Mouse (Mus musculus) liver, embryonic 14.5 days (tissue): Measurements from ENCODE around the gene Sash1. TPM values are rescaled to one million over a fixed set of nuclear protein-coding genes. Genes with fewer than 3 reads are reported as not detected.

Source experiments
- ATAC-seq: fragments of 200-750 bp; cut with Nextera tagmentation; 2 replicates; pipeline ENCODE4 v1.8.0; 2017; ENCODE audit warnings: moderate number of reproducible peaks, mild to moderate bottlenecking, moderate library complexity; ENCODE audit not compliant: insufficient read depth
- DNase-seq, 3 experiments: peaks; one replicate each; pipeline ENCODE4 v3.0.0-alpha.2; 2012 to 2013; ENCODE audit warnings: low read depth in 3 of 3, low spot score in 3 of 3
- H3K27ac ChIP-seq: fragments of 300-500 bp; sonication (generic); 2 replicates; pipeline ENCODE4 v1.5.1; 2014; ENCODE audit warnings: moderate library complexity, mild to moderate bottlenecking, control low read depth, inconsistent platforms
- H3K27me3 ChIP-seq: fragments of 300-500 bp; sonication (generic); 2 replicates; pipeline ENCODE4 v1.6.1; 2014; ENCODE audit warnings: mild to moderate bottlenecking, low read length, moderate library complexity; ENCODE audit not compliant: control insufficient read depth, insufficient read depth
- H3K36me3 ChIP-seq: fragments of 300-500 bp; sonication (generic); replicated peaks from 2 replicates; pipeline ENCODE4 v1.6.1; 2014; ENCODE audit warnings: low read depth; ENCODE audit not compliant: control insufficient read depth, insufficient read depth
- H3K4me1 ChIP-seq, 2 experiments: fragments of 200-500 bp in 1 of 2; fragments of 300-500 bp in 1 of 2; sonication (generic) in 1 of 2; replicated peaks; 2 replicates each; pipeline ENCODE4 v1.6.1; 2012 to 2014; ENCODE audit warnings: antibody characterized with exemption in 1 of 2, inconsistent platforms in 1 of 2, low read length in 1 of 2; ENCODE audit not compliant: control insufficient read depth in 2 of 2, insufficient read depth in 2 of 2
- H3K4me2 ChIP-seq: fragments of 300-500 bp; sonication (generic); 2 replicates; pipeline ENCODE4 v1.6.1; 2014; ENCODE audit warnings: low read depth, mild to moderate bottlenecking, control low read depth, moderate library complexity
- H3K4me3 ChIP-seq, 2 experiments: fragments of 200-500 bp in 1 of 2; fragments of 300-500 bp in 1 of 2; sonication (generic) in 1 of 2; 2 replicates each; pipeline ENCODE4 v1.5.1; 2012 to 2014; ENCODE audit warnings: low read depth in 2 of 2, low read length in 2 of 2, mild to moderate bottlenecking in 2 of 2, control low read depth in 1 of 2, inconsistent platforms in 1 of 2, moderate library complexity in 1 of 2; ENCODE audit not compliant: insufficient read depth in 1 of 2
- H3K9ac ChIP-seq: fragments of 300-500 bp; sonication (generic); replicated peaks from 2 replicates; pipeline ENCODE4 v1.6.1; 2014; ENCODE audit warnings: mild to moderate bottlenecking, control low read depth, moderate library complexity
- H3K9me3 ChIP-seq: fragments of 300-500 bp; sonication (generic); 2 replicates; pipeline ENCODE4 v1.6.1; 2016; ENCODE audit warnings: low read length, mixed read lengths; ENCODE audit not compliant: control insufficient read depth
- CTCF ChIP-seq: IDR thresholded peaks from 2 replicates; pipeline ENCODE4 v1.5.1; 2016; ENCODE audit warnings: antibody characterized with exemption, low read depth, control low read depth
- EP300 ChIP-seq: IDR thresholded peaks from 2 replicates; pipeline ENCODE4 v1.6.1; 2016; ENCODE audit warnings: antibody characterized with exemption, low read depth
- WGBS: fragments of 180-500 bp; shearing (Covaris S2); extraction: QIAGEN DNeasy Blood & Tissue Kit; methylation state at CpG from one replicate; pipeline ENCODE4 v1.1.7; 2014; ENCODE audit not compliant: insufficient replicate concordance; 5-methylcytosine and 5-hydroxymethylcytosine counted together
- polyA plus RNA-seq, 2 experiments: library from polyadenylated mRNA; depleted of rRNA in 1 of 2; stranded (reverse) in 1 of 2; unstranded in 1 of 2; fragments of >200 nt; fragmentation: Nextera tagmentation in 1 of 2; extraction: Ambion mirVana in 1 of 2; gene quantifications; 2 replicates each; pipeline versions ENCODE4 v1.2.1 to v1.2.3; 2012 to 2014

The Sash1 gene
- polyA plus RNA-seq, 2 experiments, result 0.32 to 1.4 TPM

DNA sequence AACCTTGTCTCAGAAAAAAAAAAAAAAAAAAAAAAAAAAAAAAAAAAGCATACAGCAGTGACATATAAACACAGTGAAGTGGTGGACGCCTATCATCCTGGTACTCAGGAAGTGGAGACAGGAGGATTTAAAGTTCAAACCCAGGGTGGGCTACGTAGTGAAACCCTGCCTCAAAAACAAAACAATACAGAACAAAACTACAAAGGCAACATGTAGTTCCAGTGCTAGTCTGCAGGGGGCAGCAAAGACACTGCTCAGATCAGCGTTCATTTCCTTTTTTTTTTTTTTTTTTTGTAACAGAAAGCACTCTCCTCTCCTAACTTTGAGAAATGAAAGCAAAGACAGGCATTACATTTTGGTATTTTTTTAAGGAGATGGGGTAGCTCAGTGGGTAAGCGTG is 203.0 kb downstream of the Sash1 start:
- Histone ChIP-seq H3K36me3 (no peaks in the 10 kb centered on the region), H3K4me2 (no peak overlapping the region), H3K9ac (no peak overlapping the region), H3K4me1 (no peaks in the 10 kb centered on the region), H3K27me3 (no peaks in the 10 kb centered on the region), H3K4me3 (no peak overlapping the region), H3K9me3 (no peaks in the 10 kb centered on the region), H3K27ac (no peak overlapping the region)
- DNase-seq (peak in 1 of 3 experiments; percentile 3), ATAC-seq (no peak)
- 13% methylated on average over 4 of the region's 4 CpGs for WGBS
- peak; percentile 75 for TF ChIP-seq CTCF
- no peak for TF ChIP-seq EP300

DNA sequence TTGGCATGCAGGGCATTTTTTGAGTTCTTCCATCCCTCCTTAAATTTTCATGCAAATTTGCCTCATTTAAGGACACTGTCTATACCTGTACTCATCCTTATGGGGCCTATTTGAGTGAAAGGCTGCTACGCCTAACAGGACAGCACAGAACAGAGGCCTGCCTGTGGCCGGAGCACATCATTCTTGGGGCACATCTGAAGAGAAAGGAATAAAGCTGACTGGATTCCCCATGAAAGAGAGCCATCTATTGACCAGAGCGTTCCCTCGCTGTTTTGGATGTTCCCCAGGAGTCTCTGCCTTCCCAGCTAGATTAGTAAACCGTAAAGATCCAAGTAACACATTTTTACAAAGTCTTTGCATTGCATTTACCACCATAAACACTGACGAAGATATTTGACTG is 203.5 kb downstream of the Sash1 start:
- TF ChIP-seq CTCF (no peak), EP300 (no peak)
- Histone ChIP-seq H3K9me3 (no peaks in the 10 kb centered on the region), H3K4me1 (no peaks in the 10 kb centered on the region), H3K4me3 (no peak overlapping the region), H3K4me2 (no peak overlapping the region), H3K27ac (no peak overlapping the region), H3K36me3 (no peaks in the 10 kb centered on the region), H3K9ac (no peak overlapping the region), H3K27me3 (no peaks in the 10 kb centered on the region)
- ATAC-seq (no peak), DNase-seq (no peak)
- 63% methylated on average over 6 of the region's 6 CpGs for WGBS

DNA sequence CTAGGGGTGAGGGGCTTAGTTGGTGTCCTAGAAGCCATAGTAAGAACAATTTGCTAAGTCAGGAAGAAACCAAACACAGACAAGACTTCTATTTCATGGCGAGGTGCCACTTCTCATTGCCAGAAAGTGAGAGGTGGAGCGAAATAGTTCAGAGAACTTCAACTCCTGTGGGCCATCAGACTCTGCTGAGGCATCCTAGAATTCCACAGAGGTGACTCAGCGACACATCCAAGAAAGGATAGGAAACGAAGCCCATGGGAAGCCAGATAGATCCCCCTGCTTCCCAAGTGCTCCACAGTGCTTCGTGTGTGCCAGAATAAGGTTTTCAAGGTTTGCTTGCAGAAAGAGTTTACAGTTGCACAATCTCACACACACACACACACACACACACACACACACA is 209.1 kb downstream of the Sash1 start:
- no peak overlapping the region for H3K4me3 ChIP-seq
- H3K4me1 ChIP-seq, result no peaks in the 10 kb centered on the region
- DNase-seq (no peak), ATAC-seq (no peak)
- H3K9me3 ChIP-seq, result no peaks in the 10 kb centered on the region
- TF ChIP-seq CTCF (no peak), EP300 (no peak)
- 45% methylated on average over 5 of the region's 5 CpGs for WGBS
- no peak overlapping the region for H3K9ac ChIP-seq
- no peaks in the 10 kb centered on the region for H3K36me3 ChIP-seq
- H3K27ac ChIP-seq, result no peak overlapping the region
- no peaks in the 10 kb centered on the region for H3K27me3 ChIP-seq
- H3K4me2 ChIP-seq, result no peak overlapping the region
